Mouse (Mus musculus) adipocyte (in vitro differentiated cells): ENCODE results near the gene Erc2.

Experiments
- DNase-seq: peaks from one replicate; pipeline ENCODE4 v3.0.0-alpha.2; 2016; ENCODE audit warnings: low spot score

Erc2 gene

GRCm38 (mm10) chr14:27667016-27667852 is 45.0 kb downstream of the Erc2 start:
- DNase-seq, result no peak

GRCm38 (mm10) chr14:27668151-27668550 is 45.9 kb downstream of the Erc2 start:
- no peak for DNase-seq

- DNase-seq, result no peak
These were observed 47.7 kb downstream of the Erc2 start for GRCm38 (mm10) chr14:27669939-27670338.

DNA sequence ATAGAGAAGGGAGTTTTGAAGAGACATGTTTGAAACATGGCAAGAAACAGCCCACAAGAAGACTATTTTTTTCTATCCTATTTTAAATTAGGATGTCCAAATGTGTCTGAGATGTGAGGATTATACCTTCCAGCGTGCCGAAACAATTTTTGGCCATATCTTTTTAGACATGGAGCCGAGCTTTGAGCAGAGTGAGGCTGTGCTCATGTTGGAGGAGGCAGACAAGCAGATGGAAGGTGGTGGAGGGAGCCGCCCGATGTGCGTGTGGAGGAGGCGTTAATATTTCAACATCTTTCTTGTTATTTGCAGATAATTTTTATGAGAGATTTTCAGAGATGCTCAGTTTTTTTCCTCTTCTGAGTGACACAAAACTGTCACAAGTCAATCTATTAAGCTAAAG is 50.5 kb downstream of the Erc2 start:
- no peak for DNase-seq

- no peak for DNase-seq
These were observed 51.9 kb downstream of the Erc2 start for GRCm38 (mm10) chr14:27674096-27674495.

- no peak for DNase-seq
These were observed 52.3 kb downstream of the Erc2 start for GRCm38 (mm10) chr14:27674561-27674960.

GRCm38 (mm10) chr14:27675071-27675470 is 52.8 kb downstream of the Erc2 start:
- no peak for DNase-seq

DNA sequence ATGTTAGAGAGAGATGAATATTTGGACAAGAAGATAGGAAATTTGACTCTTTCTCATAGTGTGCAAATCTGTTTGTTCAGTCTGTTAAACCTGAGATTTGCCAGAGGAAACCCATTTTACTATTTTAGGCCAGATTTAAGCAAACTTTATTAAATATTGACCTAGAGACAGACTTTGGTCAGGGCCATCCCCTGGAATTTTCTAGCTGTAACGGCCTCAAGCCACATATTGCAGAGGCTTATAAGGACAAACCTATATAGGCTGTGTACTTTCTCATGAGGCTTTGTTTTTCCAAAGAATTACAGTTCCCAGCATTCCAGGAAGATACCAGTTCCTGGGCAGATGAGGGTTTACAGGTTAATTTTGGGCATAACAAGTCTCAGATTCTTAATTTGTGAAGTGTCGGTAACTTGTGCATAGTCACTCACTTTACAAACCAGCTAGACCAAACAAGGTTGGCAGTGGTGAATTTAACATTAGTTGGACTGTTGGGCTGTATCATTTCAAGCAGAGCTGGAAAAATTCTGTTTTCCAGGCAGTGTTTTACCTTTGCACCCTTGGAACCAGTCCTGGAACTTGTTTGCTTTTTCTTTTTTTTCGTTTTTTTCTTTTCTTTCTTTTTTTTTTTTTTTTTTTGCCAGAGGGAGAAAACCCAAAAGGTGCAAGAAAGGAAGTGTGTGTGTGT is 60.3 kb downstream of the Erc2 start:
- peak; percentile 48 for DNase-seq

GRCm38 (mm10) chr14:27695781-27696180 is 73.6 kb downstream of the Erc2 start:
- DNase-seq, result no peak

DNA sequence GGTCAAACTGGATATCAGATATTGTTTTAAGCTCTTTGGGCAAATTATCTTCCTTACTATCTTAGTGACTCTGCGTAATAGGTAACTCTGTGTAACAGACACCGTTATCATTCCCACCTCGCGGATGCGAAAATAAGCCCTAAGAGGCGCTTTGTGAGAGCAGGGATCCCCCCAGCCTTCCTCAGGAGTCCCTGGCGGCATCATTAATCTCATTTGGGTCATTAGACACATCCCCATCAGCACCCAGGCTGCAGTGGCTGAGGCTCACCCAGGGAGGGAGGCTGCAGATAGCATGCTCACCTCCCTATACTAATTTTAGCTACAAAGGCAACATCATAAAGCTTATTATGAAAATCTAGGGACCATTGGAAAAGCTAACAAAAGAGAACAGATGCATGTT is 95.1 kb downstream of the Erc2 start:
- DNase-seq, result no peak

DNA sequence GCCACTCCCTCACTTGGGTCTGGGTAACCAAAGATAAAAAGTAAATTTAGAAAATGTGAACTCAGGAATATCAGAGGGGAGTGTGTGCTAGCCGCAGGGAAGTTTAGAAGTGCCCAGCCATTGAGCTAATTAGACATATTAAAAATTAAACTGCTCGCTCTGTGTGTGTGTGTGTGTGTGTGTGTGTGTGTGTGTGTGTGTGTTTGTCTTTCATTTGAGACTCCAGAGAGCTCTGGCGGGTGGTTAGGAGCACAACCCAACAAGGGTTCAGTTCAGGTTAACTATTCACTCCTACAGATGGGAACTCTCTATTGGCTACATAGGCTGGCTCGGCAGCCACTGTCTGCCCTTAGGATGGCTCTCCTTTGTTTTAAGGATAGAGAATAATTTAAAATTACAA is 97.4 kb downstream of the Erc2 start:
- DNase-seq, result no peak

GRCm38 (mm10) chr14:27720944-27721343 is 98.7 kb downstream of the Erc2 start:
- DNase-seq, result no peak

GRCm38 (mm10) chr14:27721759-27722158 is 99.5 kb downstream of the Erc2 start:
- no peak for DNase-seq

GRCm38 (mm10) chr14:27727541-27727940 is 105.3 kb downstream of the Erc2 start:
- no peak for DNase-seq

- DNase-seq, result no peak
These were observed 108.9 kb downstream of the Erc2 start for GRCm38 (mm10) chr14:27731086-27731485.

GRCm38 (mm10) chr14:27739436-27739835 is 117.2 kb downstream of the Erc2 start:
- DNase-seq, result no peak

DNA sequence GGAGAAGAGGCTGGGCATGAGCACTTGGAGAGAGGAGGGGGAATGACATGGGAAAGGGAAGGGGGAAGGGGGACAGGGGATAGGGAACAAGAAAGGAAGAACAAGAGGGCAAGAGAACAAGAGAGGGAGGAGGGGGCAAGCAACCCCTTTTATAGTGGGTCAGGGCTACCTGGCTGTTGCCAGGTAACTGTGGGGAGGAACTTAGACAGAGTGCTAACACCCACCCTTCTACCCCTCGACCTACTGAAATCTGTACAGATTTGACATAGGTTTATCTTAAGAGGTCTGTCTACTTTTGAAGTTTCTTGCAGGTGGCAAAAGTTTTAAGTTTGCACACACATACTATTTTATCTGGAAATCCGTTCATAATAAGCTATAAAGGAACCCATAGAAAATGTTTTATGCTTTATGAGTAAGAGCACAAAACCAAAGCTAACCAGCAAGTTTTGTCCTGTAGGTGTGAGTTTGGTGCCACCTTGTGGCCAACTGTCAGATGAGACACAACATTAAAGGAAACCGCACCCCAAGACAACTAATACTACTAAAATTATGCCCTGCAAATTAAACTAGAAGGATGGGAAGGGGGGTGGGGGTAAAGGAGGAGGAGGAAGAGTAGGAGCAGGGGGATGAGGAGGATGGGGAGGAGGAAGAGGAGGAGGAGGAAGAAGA is 119.2 kb downstream of the Erc2 start:
- DNase-seq, result peak; percentile 86

DNA sequence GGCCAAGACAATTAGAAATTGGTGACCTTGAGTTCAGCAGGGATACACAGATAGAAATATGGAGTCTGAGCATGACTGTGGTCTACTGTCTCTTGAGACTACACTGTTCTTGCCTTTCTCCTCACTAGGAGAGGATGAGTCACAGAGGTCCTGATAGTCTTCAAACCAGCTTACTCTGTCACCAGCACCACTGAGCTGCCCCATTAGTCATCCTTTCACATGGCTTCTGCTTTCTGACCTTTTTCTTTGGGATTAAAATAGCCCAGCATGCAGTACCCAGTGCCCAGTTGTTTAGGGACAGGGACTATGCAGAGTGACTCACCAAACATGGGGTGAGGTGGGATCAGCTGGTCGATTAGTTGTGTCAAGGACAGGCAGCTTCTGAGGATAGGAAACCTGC is 132.1 kb downstream of the Erc2 start:
- no peak for DNase-seq

DNA sequence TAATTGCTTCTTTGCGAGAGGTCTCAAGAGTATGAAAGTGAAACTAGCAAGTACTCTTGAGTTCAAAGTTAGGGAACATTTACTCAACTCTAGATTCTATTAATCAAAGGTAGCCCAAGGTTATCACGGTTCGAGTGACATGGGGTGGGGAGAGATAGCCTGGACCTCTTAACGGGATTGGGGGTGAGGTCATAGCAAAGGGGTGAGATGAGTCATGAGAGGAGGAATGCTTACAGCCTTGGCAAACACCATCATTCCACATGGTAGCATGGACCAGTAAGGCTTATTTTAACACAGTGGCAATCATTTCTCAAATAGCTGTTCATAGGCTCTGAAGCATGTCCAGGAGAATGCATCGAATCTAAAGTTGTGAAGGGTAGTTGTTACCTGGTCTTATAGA is 134.7 kb downstream of the Erc2 start:
- no peak for DNase-seq

DNA sequence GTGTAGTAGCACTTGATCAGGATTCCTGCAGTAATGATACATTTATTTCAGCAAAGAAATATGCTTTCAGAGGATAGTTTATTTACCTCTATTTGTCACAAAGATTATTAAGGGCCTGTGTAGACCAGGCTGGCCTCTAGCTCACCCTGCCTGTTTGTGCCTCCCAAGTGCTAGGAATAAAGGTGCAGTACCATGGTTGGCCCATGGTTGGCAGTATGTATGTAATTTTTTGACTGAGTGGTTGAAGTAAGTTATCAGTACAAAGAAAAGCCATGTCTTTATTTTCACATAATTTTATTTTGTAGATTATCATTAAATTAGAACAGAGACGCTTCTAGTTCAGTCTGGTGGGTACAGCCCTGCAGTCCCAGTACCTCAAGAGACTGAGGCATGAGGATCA is 136.0 kb downstream of the Erc2 start:
- no peak for DNase-seq

GRCm38 (mm10) chr14:27759069-27759628 is 136.9 kb downstream of the Erc2 start:
- no peak for DNase-seq

GRCm38 (mm10) chr14:27759982-27760381 is 137.8 kb downstream of the Erc2 start:
- no peak for DNase-seq

DNA sequence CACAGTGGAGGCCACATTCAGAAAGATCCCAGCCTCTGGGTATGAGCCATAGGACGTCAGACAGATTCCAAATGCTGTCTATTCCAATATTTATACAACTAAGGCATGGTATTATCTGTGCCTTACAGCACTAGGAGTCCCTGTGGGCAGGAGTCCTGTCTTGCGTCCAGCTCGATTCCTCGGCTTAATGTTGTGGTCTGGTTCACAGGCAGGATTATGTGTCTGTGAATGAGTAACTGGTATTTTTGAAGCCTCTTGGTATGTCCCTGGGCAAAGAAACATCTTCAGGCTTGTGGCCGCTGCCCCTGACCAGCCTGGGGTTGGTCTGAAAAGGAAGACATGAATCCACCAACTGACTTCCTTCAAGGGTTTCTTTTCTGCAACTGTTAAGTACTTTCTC is 153.1 kb downstream of the Erc2 start:
- DNase-seq, result no peak
